Mouse (Mus musculus) 3T3-L1 (cell line): ENCODE measurements around the gene Gm12184.
A peak's percentile ranks its signal among the peaks of the same experiment; 100 is the strongest.
"Not testable (repeated sequence)": the region's sequence is repeated elsewhere in the genome, so short reads cannot be mapped to it uniquely, and the experiment has no call there.

Source experiments
- DNase-seq: peaks from one replicate; pipeline ENCODE4 v3.0.0-alpha.2; 2015; ENCODE audit warnings: low read depth, low spot score

Gene Gm12184

DNA sequence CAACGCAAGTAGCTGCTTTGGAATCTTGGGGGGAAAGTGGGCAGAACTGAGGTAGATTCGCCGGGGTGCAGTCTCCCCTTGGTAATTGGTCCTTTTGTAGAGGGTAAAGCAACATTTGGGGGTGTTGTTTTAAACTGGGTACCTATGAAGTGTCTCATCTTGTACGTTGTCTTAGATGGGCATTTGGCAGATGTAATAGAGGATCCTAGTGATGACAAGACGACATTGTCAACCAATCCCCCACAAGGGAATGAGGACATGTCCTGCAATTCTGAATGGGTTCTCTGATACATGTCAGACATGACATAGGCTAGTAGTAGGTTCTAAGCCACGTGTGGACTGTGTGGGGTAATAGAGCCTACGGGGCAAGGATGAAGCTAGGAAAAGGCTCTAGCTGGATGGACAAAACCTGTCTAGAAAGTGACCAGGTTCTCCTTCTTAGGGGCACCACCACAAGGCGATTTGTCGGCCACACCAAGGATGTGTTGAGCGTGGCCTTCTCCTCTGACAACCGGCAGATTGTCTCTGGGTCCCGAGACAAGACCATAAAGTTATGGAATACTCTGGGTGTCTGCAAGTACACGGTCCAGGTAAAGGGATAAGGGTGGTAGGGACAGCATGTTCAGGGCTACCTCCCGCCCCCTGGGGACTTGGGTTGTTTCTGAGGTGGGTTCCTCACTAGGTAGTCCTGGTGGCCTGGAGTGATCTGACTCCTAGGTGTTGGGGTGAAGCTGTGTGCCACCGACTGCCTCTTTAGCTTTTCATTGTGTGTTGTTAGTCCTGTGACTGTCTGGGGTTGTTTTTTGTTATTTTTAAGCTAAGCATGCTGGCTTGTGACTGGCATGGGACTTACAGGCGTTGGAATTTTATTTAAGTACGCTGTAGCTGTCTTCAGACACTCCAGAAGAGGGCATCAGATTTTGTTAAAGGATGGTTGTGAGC, 24.4 kb downstream of the Gm12184 start:
- DNase-seq: no peak

DNA sequence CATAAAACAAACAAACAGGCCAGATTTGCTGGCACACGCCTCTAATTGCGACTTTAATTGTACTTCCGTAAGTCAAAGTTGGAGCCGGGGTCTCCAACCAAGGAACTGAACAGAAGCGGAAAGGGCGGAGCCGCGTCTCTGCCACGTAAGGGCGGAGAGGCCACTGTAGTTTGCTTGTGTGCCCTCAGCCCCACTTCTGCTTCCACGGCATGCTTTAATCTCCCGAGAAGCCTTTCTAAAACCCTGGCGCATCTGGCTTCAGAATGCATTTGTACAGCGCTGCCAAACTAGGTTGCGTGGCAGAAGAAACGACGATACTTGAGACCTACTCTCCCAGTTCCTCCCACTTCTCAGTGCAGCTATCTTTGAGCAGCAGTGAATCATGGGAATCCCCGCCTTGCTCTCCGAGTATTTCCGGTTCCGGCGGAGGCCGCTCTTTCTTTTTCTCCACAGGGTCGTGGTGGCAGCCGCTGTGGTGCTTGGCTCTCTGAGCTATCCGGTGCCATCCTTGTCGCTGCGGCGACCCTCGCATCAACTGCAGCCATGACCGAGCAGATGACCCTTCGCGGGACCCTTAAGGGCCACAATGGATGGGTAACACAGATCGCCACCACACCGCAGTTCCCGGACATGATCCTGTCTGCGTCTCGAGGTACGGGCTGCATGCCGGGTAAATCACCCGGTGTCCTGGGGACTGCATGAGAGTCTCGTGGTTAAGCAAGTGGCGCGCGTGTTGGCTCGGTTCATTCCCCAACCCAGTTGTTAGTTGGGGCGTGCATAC, 26.3 kb downstream of the Gm12184 start, which contains the start of gene Rack1:
Gene Rack1, plus strand, starts transcription at position 412 of the 781 bp plus-strand sequence.
- peak; percentile 95 for DNase-seq

DNA sequence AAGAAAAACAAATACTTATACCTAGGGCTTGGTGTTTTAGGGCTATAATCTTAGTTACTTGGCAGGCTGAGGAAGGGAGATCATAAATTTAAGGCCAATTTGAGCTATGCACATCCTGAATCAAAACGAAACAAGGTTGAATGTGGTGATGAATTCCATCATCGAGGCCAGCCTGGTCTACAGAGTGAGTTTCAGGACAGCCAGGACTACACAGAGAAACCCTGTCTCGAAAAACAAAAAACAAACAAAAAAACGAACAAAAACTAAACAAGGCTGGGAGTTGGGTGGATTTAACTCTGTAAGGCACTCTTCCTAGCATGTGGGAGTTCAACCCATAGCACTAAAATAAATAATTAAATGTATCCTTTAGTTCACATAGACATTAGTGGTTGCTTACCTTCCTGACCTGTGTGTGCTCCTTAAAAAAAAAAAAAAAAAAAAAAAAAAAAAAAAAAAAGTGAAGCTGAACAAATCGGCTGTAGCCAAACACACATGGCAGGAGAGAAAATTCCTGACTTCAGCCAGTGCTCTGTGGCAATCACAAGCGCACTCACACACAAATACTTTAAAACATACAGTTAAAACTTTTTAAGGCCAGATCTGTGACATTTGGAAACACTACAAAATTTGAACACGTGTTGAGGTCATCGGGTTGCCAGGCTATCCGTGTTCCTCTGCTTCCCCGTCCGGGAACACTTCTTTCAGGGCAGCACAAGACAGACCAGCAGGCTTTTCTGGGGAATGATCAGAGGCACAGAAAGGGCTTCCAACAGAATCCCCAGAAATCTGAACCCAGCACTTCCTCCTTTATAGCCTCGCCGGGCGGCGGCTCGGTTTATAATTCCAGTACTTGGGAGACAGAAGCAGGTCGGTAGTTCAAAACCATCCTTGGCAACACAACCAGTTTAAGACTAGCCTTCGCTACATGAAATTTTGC, 27.2 kb downstream of the Gm12184 start:
- no peak for DNase-seq

- no peak for DNase-seq
These were observed 28.1 kb downstream of the Gm12184 start for GRCm38 (mm10) chr11:48798308-48798707.

GRCm38 (mm10) chr11:48797287-48797686, 29.2 kb downstream of the Gm12184 start:
- DNase-seq: no peak

- DNase-seq: no peak
These were observed 30.2 kb downstream of the Gm12184 start for GRCm38 (mm10) chr11:48796290-48796689.

- DNase-seq: no peak
These were observed 31.2 kb downstream of the Gm12184 start for GRCm38 (mm10) chr11:48795221-48795620.

GRCm38 (mm10) chr11:48793184-48793583, 33.3 kb downstream of the Gm12184 start:
- DNase-seq: no peak

- DNase-seq: not testable (repeated sequence)
These were observed 34.6 kb downstream of the Gm12184 start for GRCm38 (mm10) chr11:48791894-48792293.

DNA sequence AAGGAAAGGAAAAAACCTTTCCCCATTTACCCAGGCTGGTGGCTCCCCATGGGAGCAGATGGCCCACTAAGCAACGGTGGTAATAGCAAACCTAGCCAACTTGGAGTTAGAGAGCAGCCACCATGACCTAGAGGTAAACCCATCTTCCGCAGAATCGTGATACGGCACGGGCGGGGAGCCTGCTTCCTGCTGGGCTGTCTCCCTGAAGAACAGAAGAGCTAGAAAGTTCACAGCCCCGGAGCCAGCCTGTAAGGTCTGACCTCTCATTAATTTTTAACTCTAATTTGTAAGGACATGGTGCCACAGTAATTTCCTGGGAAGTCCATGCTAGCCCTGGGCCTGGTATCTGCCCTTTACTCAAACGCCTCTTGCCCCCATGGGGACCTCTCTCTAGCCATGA, 35.5 kb downstream of the Gm12184 start:
- no peak for DNase-seq

- DNase-seq: peak; percentile 90
These were observed 36.3 kb downstream of the Gm12184 start for GRCm38 (mm10) chr11:48789973-48790823.

DNA sequence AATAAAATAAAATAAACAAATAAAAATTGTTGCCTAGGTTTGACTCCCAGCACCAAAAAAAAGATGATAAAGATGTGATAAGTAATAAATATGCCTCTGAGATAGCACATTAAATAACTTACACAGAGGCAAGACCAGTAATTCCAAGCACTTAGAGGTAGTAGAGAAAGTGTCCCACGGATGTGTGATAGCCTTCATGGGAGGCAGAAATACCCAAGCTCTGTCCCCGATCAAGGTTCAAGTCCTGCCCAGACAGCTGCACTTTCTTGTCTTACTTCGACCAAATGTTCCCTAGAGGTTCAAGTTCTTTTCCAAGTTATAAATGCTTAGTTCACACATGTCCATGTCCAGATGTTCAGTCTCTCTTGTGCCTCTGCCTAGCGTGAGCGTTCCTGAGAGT, 37.2 kb downstream of the Gm12184 start:
- no peak for DNase-seq

- DNase-seq: peak; percentile 89
These were observed 38.0 kb downstream of the Gm12184 start for GRCm38 (mm10) chr11:48788311-48789089.

DNA sequence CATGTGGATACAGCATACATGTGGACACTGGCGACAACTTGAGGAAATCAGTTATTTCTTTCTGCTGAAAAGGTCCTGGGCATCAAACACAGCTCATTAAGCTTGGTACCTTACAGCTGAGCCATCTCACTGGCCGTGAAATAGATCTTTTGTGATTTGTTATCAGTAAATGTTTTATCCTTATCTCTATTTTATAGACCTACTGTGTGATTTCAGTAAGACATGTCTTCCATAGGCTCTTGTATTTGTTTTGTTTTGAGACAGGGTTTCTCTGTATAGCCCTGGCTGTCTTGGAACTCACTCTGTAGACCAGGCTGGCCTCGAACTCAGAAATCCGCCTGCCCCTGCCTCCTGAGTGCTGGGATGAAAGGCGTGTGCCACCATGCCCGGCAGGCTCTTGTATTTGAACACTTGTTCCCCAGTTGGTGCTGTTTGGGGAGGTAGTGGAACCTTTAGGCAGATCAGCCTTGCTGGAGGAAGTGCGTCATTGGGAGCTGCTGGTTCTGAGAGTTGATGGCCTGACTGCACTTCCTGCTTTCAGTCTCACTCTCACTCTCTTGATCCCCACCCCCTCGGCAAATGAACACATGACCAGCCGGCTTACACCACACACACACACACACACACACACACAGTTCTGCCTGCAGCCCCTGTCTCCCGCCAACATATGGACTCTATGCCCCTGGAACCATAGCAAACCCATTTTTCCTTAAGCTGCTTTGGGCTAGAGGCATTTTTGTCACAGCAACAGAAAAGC, 38.8 kb downstream of the Gm12184 start:
- no peak for DNase-seq

DNA sequence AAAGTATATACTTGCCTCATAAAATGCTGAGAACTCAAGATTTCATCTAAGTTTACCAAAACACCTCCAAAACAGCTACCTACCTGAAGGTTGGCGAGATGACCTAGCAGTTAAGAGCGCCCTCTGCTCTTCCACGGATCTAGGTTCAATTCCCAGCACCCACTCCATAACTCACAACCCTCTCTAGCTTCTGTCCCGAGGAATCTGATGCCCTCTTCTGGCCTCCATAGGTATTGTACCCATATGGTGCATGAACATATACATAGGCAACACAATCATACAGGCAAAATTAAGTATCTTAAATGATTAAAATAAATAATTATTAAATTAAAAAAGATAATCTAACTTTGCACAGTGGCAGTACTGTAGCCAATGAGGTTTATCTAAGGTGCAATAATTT, 44.2 kb downstream of the Gm12184 start:
- DNase-seq: no peak

DNA sequence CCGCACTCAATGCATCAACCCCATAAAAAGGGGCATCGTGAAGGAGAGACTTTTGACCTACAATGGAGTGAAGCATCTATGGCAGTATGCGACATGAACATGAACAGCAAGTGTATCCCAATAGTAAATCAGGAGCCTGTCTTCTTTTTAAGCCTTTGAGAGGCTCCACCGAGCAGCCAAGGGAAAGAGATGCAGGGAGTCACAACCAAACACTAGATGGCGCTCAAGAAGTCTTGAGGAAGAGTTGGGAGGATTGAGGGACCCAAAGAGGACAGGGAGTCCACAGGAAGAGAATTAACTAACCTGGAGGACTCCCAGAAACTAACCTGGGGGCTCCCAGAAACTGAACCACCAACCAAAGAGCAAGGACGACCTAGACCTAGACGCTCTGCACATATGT, 47.0 kb downstream of the Gm12184 start:
- peak; percentile 38 for DNase-seq

- no peak for DNase-seq
These were observed 49.2 kb downstream of the Gm12184 start for GRCm38 (mm10) chr11:48777303-48777702.

DNA sequence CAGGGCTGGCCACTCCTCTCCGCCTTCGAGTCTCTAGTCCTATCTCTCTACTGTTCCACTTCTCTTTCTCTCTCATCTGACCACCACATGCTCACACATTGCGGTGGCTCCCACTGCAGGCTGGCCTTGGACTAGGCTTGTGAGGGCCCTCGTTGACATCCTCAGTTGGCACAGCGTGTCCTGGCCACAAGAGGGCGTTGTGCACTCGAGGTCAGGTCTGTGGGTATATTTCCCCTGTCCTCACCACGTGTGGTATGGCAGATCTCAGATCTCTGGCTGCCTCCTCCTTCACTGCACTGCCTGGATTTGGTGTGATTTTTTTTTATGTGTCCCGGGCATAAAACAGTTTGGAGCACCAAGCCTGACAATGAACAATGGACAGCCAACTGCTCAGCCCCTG, 49.8 kb downstream of the Gm12184 start:
- DNase-seq: no peak

GRCm38 (mm10) chr11:48775483-48775882, 51.0 kb downstream of the Gm12184 start:
- DNase-seq: peak; percentile 79
